Mouse (Mus musculus) frontal cortex, postnatal 25 days (tissue): ENCODE measurements around the gene Map3k3.
"Not testable (repeated sequence)": the region's sequence is repeated elsewhere in the genome, so short reads cannot be mapped to it uniquely, and the experiment has no call there.

Experiments
- DNase-seq, 2 experiments: peaks; one replicate each; pipeline ENCODE4 v3.0.0; 2022; ENCODE audit warnings: low spot score in 2 of 2

The Map3k3 gene

GRCm38 (mm10) chr11:106192241-106192640, 107.8 kb downstream of the Map3k3 start:
- no peak for DNase-seq

GRCm38 (mm10) chr11:106192657-106193370, 108.4 kb downstream of the Map3k3 start:
- no peak for DNase-seq

- DNase-seq, result peak; percentile 85 to 90
Measured at GRCm38 (mm10) chr11:106193371-106194154, 109.2 kb downstream of the Map3k3 start.

GRCm38 (mm10) chr11:106194155-106194541, 109.7 kb downstream of the Map3k3 start:
- no peak for DNase-seq

GRCm38 (mm10) chr11:106194891-106195290, 110.5 kb downstream of the Map3k3 start:
- DNase-seq, result no peak

- DNase-seq, result no peak
Measured at GRCm38 (mm10) chr11:106195341-106195740, 110.9 kb downstream of the Map3k3 start.

- DNase-seq, result no peak
Measured at GRCm38 (mm10) chr11:106198277-106198676, 113.9 kb downstream of the Map3k3 start.

GRCm38 (mm10) chr11:106199997-106200396, 115.6 kb downstream of the Map3k3 start:
- DNase-seq, result not testable (repeated sequence)

GRCm38 (mm10) chr11:106200756-106201155, 116.3 kb downstream of the Map3k3 start:
- DNase-seq, result no peak

- DNase-seq, result no peak
Measured at GRCm38 (mm10) chr11:106201337-106202122, 117.1 kb downstream of the Map3k3 start.

- DNase-seq, result no peak
Measured at GRCm38 (mm10) chr11:106202123-106202465, 117.7 kb downstream of the Map3k3 start, which contains the start of gene Strada. Strada (minus strand) TSS chr11:106202168.
